Mouse (Mus musculus) testis, adult 2 months (tissue): ENCODE results near the gene Zfp948. TPM values are rescaled to one million over a fixed set of nuclear protein-coding genes. Genes with fewer than 3 reads are reported as not detected.

Experiments used
- H3K27ac ChIP-seq: fragments of 200-500 bp; 2 replicates; pipeline ENCODE4 v1.5.1; 2012; ENCODE audit warnings: low read depth, low read length; ENCODE audit not compliant: control insufficient read depth, insufficient read depth
- H3K27me3 ChIP-seq: fragments of 200-500 bp; 2 replicates; pipeline ENCODE4 v1.6.1; 2012; ENCODE audit warnings: mild to moderate bottlenecking, low read length, moderate library complexity; ENCODE audit not compliant: control insufficient read depth, insufficient read depth
- H3K36me3 ChIP-seq: fragments of 200-500 bp; 2 replicates; pipeline ENCODE4 v1.6.1; 2012; ENCODE audit warnings: mild to moderate bottlenecking, low read length; ENCODE audit not compliant: control insufficient read depth, insufficient read depth
- H3K4me1 ChIP-seq: fragments of 200-500 bp; 2 replicates; pipeline ENCODE4 v1.6.1; 2012; ENCODE audit warnings: low read length; ENCODE audit not compliant: control insufficient read depth, insufficient read depth
- H3K4me3 ChIP-seq: fragments of 200-500 bp; 2 replicates; pipeline ENCODE4 v1.5.1; 2012; ENCODE audit warnings: low read depth, mild to moderate bottlenecking, low read length, moderate library complexity, mixed read lengths; ENCODE audit not compliant: control insufficient read depth
- CTCF ChIP-seq: fragments of 200-500 bp; IDR thresholded peaks from 2 replicates; pipeline ENCODE4 v1.5.1; 2012; ENCODE audit warnings: low read depth, mild to moderate bottlenecking, inconsistent platforms, low read length, moderate library complexity; ENCODE audit not compliant: control insufficient read depth, insufficient read depth, insufficient replicate concordance
- POLR2A ChIP-seq: fragments of 200-500 bp; IDR thresholded peaks from 2 replicates; pipeline ENCODE4 v1.6.1; 2012; ENCODE audit warnings: low read depth, mild to moderate bottlenecking, inconsistent platforms, low read length, moderate library complexity; ENCODE audit not compliant: control insufficient read depth
- polyA plus RNA-seq: library from polyadenylated mRNA; depleted of rRNA; stranded (reverse); fragments of >200 nt; gene quantifications from 2 replicates; pipeline ENCODE4 v1.2.3, GENCODE M21; 2012

Zfp948 gene
- polyA plus RNA-seq, 1 experiment, result 0.47 TPM

- no peak overlapping the region for H3K4me3 ChIP-seq
- TF ChIP-seq POLR2A (no peak), CTCF (no peak)
Observed at GRCm38 (mm10) chr17:21533961-21534360, 32.8 kb upstream of the Zfp948 start.

GRCm38 (mm10) chr17:21534460-21535095 is 32.2 kb upstream of the Zfp948 start:
- H3K27ac ChIP-seq, result no peak overlapping the region; the same call in 1 of the 2 replicates
- peaks cover 10% of the 10 kb centered on the region for H3K4me1 ChIP-seq
- TF ChIP-seq POLR2A, result no peak
- TF ChIP-seq CTCF, result no peak; the same call in 1 of the 2 replicates
- H3K4me3 ChIP-seq, result no peak overlapping the region
- H3K27me3 ChIP-seq, result no peaks in the 10 kb centered on the region
- no peaks in the 10 kb centered on the region for H3K36me3 ChIP-seq

More at GRCm38 (mm10) chr17:21533961-21534360, 32.8 kb upstream of the Zfp948 start:
- Histone ChIP-seq H3K36me3 (no peaks in the 10 kb centered on the region), H3K4me1 (peaks cover 10% of the 10 kb centered on the region), H3K27me3 (no peaks in the 10 kb centered on the region), H3K27ac (peak overlapping the region; percentile 58)

GRCm38 (mm10) chr17:21535096-21536001 is 31.5 kb upstream of the Zfp948 start, which contains the start of gene Zfp52:
Gene Zfp52 (plus strand): TSS chr17:21535539.
- Histone ChIP-seq H3K27ac (no peak within 1 kb of the TSS), H3K36me3 (no peaks in the 10 kb centered on the region), H3K4me1 (peaks cover 10% of the 10 kb centered on the region), H3K4me3 (peak within 1 kb of the TSS; percentile 63), H3K27me3 (no peaks in the 10 kb centered on the region)
- TF ChIP-seq CTCF (no peak), POLR2A (no peak)

GRCm38 (mm10) chr17:21536096-21536495 is 30.7 kb upstream of the Zfp948 start:
- no peak for TF ChIP-seq POLR2A
- no peak for TF ChIP-seq CTCF
- H3K27ac ChIP-seq, result no peak overlapping the region
- no peaks in the 10 kb centered on the region for H3K27me3 ChIP-seq
- no peak overlapping the region for H3K4me3 ChIP-seq
- H3K36me3 ChIP-seq, result no peaks in the 10 kb centered on the region
- peaks cover 10% of the 10 kb centered on the region for H3K4me1 ChIP-seq

GRCm38 (mm10) chr17:21536676-21537075 is 30.1 kb upstream of the Zfp948 start:
- Histone ChIP-seq H3K27me3 (no peaks in the 10 kb centered on the region), H3K4me1 (peaks cover 8% of the 10 kb centered on the region), H3K4me3 (no peak overlapping the region), H3K36me3 (no peaks in the 10 kb centered on the region), H3K27ac (no peak overlapping the region)
- TF ChIP-seq CTCF (no peak), POLR2A (no peak)

- H3K4me3 ChIP-seq, result no peak overlapping the region
- TF ChIP-seq CTCF, result no peak
- no peak for TF ChIP-seq POLR2A
Observed at GRCm38 (mm10) chr17:21557831-21558230, 9.0 kb upstream of the Zfp948 start.

GRCm38 (mm10) chr17:21566220-21566619 is 588 bp upstream of the Zfp948 start:
- TF ChIP-seq POLR2A (no peak), CTCF (no peak)
- peak overlapping the region; percentile 80; the same call in 1 of the 2 replicates for H3K27ac ChIP-seq
- H3K36me3 ChIP-seq, result no peaks in the 10 kb centered on the region
- no peaks in the 10 kb centered on the region for H3K27me3 ChIP-seq
- H3K4me1 ChIP-seq, result peaks cover 10% of the 10 kb centered on the region
- H3K4me3 ChIP-seq, result no peak overlapping the region

More at GRCm38 (mm10) chr17:21557831-21558230, 9.0 kb upstream of the Zfp948 start:
- no peaks in the 10 kb centered on the region for H3K27me3 ChIP-seq
- H3K36me3 ChIP-seq, result no peaks in the 10 kb centered on the region
- no peak overlapping the region for H3K27ac ChIP-seq
- no peaks in the 10 kb centered on the region for H3K4me1 ChIP-seq
